Mouse (Mus musculus): Measurements from ENCODE around the gene Smad3. TPM values are rescaled to one million over a fixed set of nuclear protein-coding genes. Genes with fewer than 3 reads are reported as not detected.

The Smad3 gene
- polyA plus RNA-seq, 1 experiment from 2014 or later, result 16.1 TPM

GRCm38 (mm10) chr9:63666612-63667372 is 91.0 kb downstream of the Smad3 start:
- H3K4me2 ChIP-seq, result no peak overlapping the region
- H3K9me3 ChIP-seq (ENCODE audit: low read depth, low read length), result no peaks in the 10 kb centered on the region
- H3K27ac ChIP-seq (ENCODE audit: low read depth), result peak overlapping the region; percentile 16; the same call in 1 of the 2 replicates
- peaks cover 38% of the 10 kb centered on the region for H3K4me1 ChIP-seq (ENCODE audit: insufficient read depth)
- H3K9ac ChIP-seq, result no peak overlapping the region
- DNase-seq, result peak; percentile 76
- H3K27me3 ChIP-seq (ENCODE audit: insufficient read depth, low read length), result no peaks in the 10 kb centered on the region
- WGBS, result 53% methylated on average over 18 of the region's 18 CpGs
- peak; percentile 12; the same call in 1 of the 2 replicates for TF ChIP-seq CTCF (IDR thresholded peaks at IDR 0.05; ENCODE audit: low read depth)
- no peak overlapping the region for H3K4me3 ChIP-seq (ENCODE audit: low read depth, low read length)
- peaks cover 35% of the 10 kb centered on the region for H3K36me3 ChIP-seq (ENCODE audit: insufficient read depth)
- ATAC-seq (ENCODE audit: insufficient read depth), result no peak

- Histone ChIP-seq H3K9ac (no peak overlapping the region), H3K4me3 (ENCODE audit: low read depth, low read length) (no peak overlapping the region), H3K27ac (ENCODE audit: low read depth) (peak overlapping the region; percentile 68), H3K27me3 (ENCODE audit: insufficient read depth, low read length) (no peaks in the 10 kb centered on the region), H3K4me2 (no peak overlapping the region), H3K4me1 (ENCODE audit: insufficient read depth) (peaks cover 38% of the 10 kb centered on the region), H3K36me3 (ENCODE audit: insufficient read depth) (peaks cover 39% of the 10 kb centered on the region), H3K9me3 (ENCODE audit: low read depth, low read length) (no peaks in the 10 kb centered on the region)
- 41% methylated on average over 13 of the region's 13 CpGs for WGBS
- peak; percentile 85 for DNase-seq
- TF ChIP-seq CTCF (IDR thresholded peaks at IDR 0.05; ENCODE audit: low read depth), result no peak
- peak; percentile 75 for ATAC-seq (ENCODE audit: insufficient read depth)
These were observed 92.8 kb downstream of the Smad3 start for GRCm38 (mm10) chr9:63664792-63665646.

DNA sequence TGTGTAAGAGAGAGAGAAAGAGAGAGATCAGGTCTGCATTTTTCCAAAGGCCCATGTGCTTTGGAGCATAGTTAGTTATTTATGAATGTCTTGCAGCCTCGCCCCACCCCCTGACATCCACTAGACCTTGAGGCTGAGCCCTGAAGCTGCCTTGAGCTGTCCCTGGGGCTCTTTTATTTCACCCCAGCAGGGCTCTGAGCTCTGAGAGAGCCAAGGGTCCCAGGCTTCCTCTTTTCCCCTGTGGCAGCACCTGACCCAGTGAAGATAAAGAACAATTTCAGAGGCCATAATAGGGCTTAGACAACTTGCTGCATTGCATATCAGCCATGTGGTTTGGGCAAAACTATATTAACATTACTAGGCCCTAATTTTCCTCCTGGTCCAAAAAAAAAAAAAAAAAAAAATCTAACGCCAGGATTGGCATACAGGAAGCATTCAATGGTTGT is 93.5 kb downstream of the Smad3 start:
- 71% methylated on average over 2 of the region's 2 CpGs for WGBS
- Histone ChIP-seq H3K4me1 (ENCODE audit: insufficient read depth) (peaks cover 38% of the 10 kb centered on the region), H3K36me3 (ENCODE audit: insufficient read depth) (peaks cover 39% of the 10 kb centered on the region)

DNA sequence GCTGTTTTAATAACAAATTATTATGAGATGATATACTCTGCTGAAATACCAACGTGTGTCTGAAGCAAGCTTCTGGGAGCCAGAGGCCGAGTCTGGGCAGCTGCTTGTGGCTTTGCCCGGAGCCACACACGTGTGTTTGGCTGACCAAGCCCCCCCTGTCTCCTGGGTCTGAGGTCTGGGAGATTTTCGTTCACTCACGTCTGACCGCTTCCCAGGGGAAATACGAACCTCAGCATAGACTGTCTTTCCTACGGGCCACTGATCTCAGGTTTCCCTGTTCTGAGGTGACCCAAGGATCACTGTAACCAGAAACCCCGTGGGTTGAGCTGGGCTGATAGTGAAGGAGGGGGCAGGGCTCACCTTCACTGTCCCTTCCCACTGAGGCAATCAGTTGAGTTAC is 94.6 kb downstream of the Smad3 start:
- DNase-seq, result no peak

More for the DNA sequence above, 93.5 kb downstream of the Smad3 start:
- Histone ChIP-seq H3K27me3 (ENCODE audit: insufficient read depth, low read length) (no peaks in the 10 kb centered on the region), H3K9me3 (ENCODE audit: low read depth, low read length) (no peaks in the 10 kb centered on the region), H3K4me3 (ENCODE audit: low read depth, low read length) (no peak overlapping the region), H3K27ac (ENCODE audit: low read depth) (no peak overlapping the region), H3K9ac (no peak overlapping the region), H3K4me2 (no peak overlapping the region)
- ATAC-seq (ENCODE audit: insufficient read depth) (no peak), DNase-seq (no peak)
- TF ChIP-seq CTCF (IDR thresholded peaks at IDR 0.05; ENCODE audit: low read depth), result no peak

GRCm38 (mm10) chr9:63662759-63663158 is 95.0 kb downstream of the Smad3 start:
- H3K27me3 ChIP-seq (ENCODE audit: insufficient read depth, low read length), result no peaks in the 10 kb centered on the region
- no peak overlapping the region for H3K4me3 ChIP-seq (ENCODE audit: low read depth, low read length)
- no peaks in the 10 kb centered on the region for H3K9me3 ChIP-seq (ENCODE audit: low read depth, low read length)
- ATAC-seq (ENCODE audit: insufficient read depth), result no peak
- peaks cover 25% of the 10 kb centered on the region for H3K4me1 ChIP-seq (ENCODE audit: insufficient read depth)
- peaks cover 39% of the 10 kb centered on the region for H3K36me3 ChIP-seq (ENCODE audit: insufficient read depth)
- TF ChIP-seq CTCF (IDR thresholded peaks at IDR 0.05; ENCODE audit: low read depth), result no peak
- no peak for DNase-seq
- no peak overlapping the region for H3K27ac ChIP-seq (ENCODE audit: low read depth)
- H3K9ac ChIP-seq, result no peak overlapping the region
- WGBS, result 38% methylated on average over 7 of the region's 7 CpGs
- no peak overlapping the region for H3K4me2 ChIP-seq

More for the DNA sequence above, 94.6 kb downstream of the Smad3 start:
- H3K4me3 ChIP-seq (ENCODE audit: low read depth, low read length), result no peak overlapping the region
- H3K9me3 ChIP-seq (ENCODE audit: low read depth, low read length), result no peaks in the 10 kb centered on the region
- 42% methylated on average over 10 of the region's 10 CpGs for WGBS
- H3K36me3 ChIP-seq (ENCODE audit: insufficient read depth), result peaks cover 39% of the 10 kb centered on the region
- no peak overlapping the region for H3K27ac ChIP-seq (ENCODE audit: low read depth)
- no peak overlapping the region for H3K4me2 ChIP-seq
- no peak for ATAC-seq (ENCODE audit: insufficient read depth)
- no peaks in the 10 kb centered on the region for H3K27me3 ChIP-seq (ENCODE audit: insufficient read depth, low read length)
- H3K4me1 ChIP-seq (ENCODE audit: insufficient read depth), result peaks cover 30% of the 10 kb centered on the region
- TF ChIP-seq CTCF (IDR thresholded peaks at IDR 0.05; ENCODE audit: low read depth), result no peak
- H3K9ac ChIP-seq, result no peak overlapping the region

GRCm38 (mm10) chr9:63660691-63661090 is 97.1 kb downstream of the Smad3 start:
- DNase-seq (no peak), ATAC-seq (ENCODE audit: insufficient read depth) (no peak)
- Histone ChIP-seq H3K4me3 (ENCODE audit: low read depth, low read length) (no peak overlapping the region), H3K9me3 (ENCODE audit: low read depth, low read length) (no peaks in the 10 kb centered on the region), H3K9ac (no peak overlapping the region), H3K27ac (ENCODE audit: low read depth) (no peak overlapping the region), H3K4me2 (no peak overlapping the region), H3K27me3 (ENCODE audit: insufficient read depth, low read length) (no peaks in the 10 kb centered on the region), H3K4me1 (ENCODE audit: insufficient read depth) (peaks cover 29% of the 10 kb centered on the region), H3K36me3 (ENCODE audit: insufficient read depth) (peaks cover 29% of the 10 kb centered on the region)
- 85% methylated on average over 3 of the region's 3 CpGs for WGBS
- no peak for TF ChIP-seq CTCF (IDR thresholded peaks at IDR 0.05; ENCODE audit: low read depth)

GRCm38 (mm10) chr9:63660061-63660460 is 97.7 kb downstream of the Smad3 start:
- Histone ChIP-seq H3K9ac (no peak overlapping the region), H3K36me3 (ENCODE audit: insufficient read depth) (peaks cover 34% of the 10 kb centered on the region), H3K27ac (ENCODE audit: low read depth) (no peak overlapping the region), H3K4me1 (ENCODE audit: insufficient read depth) (peaks cover 31% of the 10 kb centered on the region; the same call in 1 of the 2 replicates), H3K4me2 (no peak overlapping the region), H3K4me3 (ENCODE audit: low read depth, low read length) (no peak overlapping the region), H3K9me3 (ENCODE audit: low read depth, low read length) (no peaks in the 10 kb centered on the region), H3K27me3 (ENCODE audit: insufficient read depth, low read length) (no peaks in the 10 kb centered on the region)
- DNase-seq (no peak), ATAC-seq (ENCODE audit: insufficient read depth) (no peak)
- WGBS, result 88% methylated on average over 4 of the region's 4 CpGs
- TF ChIP-seq CTCF (IDR thresholded peaks at IDR 0.05; ENCODE audit: low read depth), result no peak
